Mouse (Mus musculus) heart, adult 2 months (tissue): ENCODE data around the gene Rsph6a. TPM values are rescaled to one million over a fixed set of nuclear protein-coding genes. Genes with fewer than 3 reads are reported as not detected.
A peak's percentile ranks its signal among the peaks of the same experiment; 100 is the strongest.
"Not testable (repeated sequence)": the region's sequence is repeated elsewhere in the genome, so short reads cannot be mapped to it uniquely, and the experiment has no call there.

Experiments used
- DNase-seq, 2 experiments: peaks; one replicate each; pipeline ENCODE4 v3.0.0; 2021
- H3K27ac ChIP-seq: fragments of 200-600 bp; 2 replicates; pipeline ENCODE4 v1.8.1; 2022
- H3K27me3 ChIP-seq: fragments of 200-500 bp; 2 replicates; pipeline ENCODE4 v1.6.1; 2012; ENCODE audit warnings: mild to moderate bottlenecking, low read length, inconsistent platforms, mixed read lengths; ENCODE audit not compliant: control insufficient read depth, insufficient read depth
- H3K36me3 ChIP-seq: fragments of 200-500 bp; 2 replicates; pipeline ENCODE4 v1.6.1; 2012; ENCODE audit warnings: low read length, inconsistent platforms; ENCODE audit not compliant: control insufficient read depth, insufficient read depth
- H3K4me1 ChIP-seq: fragments of 200-500 bp; 2 replicates; pipeline ENCODE4 v1.6.1; 2011; ENCODE audit warnings: low read length; ENCODE audit not compliant: control insufficient read depth, insufficient read depth
- H3K4me3 ChIP-seq: fragments of 200-600 bp; 2 replicates; pipeline ENCODE4 v1.8.1; 2022
- H3K79me2 ChIP-seq: fragments of 200-500 bp; replicated peaks from 2 replicates; pipeline ENCODE4 v1.6.1; 2012; ENCODE audit warnings: mild to moderate bottlenecking, inconsistent platforms, low read length, moderate library complexity, mixed read lengths; ENCODE audit not compliant: control insufficient read depth, insufficient read depth
- H3K9ac ChIP-seq: fragments of 200-500 bp; 2 replicates; pipeline ENCODE4 v1.6.1; 2012; ENCODE audit warnings: low read depth, mild to moderate bottlenecking, control low read depth, inconsistent platforms, low read length, mixed read lengths
- CTCF ChIP-seq: fragments of 200-600 bp; IDR thresholded peaks from 2 replicates; pipeline ENCODE4 v1.8.1; 2022; ENCODE audit warnings: antibody characterized with exemption, mild to moderate bottlenecking, moderate library complexity
- EP300 ChIP-seq: fragments of 200-500 bp; IDR thresholded peaks from 2 replicates; pipeline ENCODE4 v1.6.1; 2011; ENCODE audit warnings: low read depth, low read length, control low read depth; ENCODE audit not compliant: insufficient read depth
- POLR2A ChIP-seq: fragments of 200-500 bp; IDR thresholded peaks from 2 replicates; pipeline ENCODE4 v1.6.1; 2011; ENCODE audit warnings: mild to moderate bottlenecking, low read depth, low read length, control low read depth; ENCODE audit not compliant: insufficient read depth
- WGBS: fragments of 180-500 bp; shearing (Covaris S2); methylation state at CpG from one replicate; pipeline ENCODE4 v1.1.7; 2018; 5-methylcytosine and 5-hydroxymethylcytosine counted together
- intact Hi-C: fragments of 180-260 bp; cut with DNase I; formaldehyde crosslinking; loops from one replicate; pipeline ENCODE4 v1.15.1; 2025
- polyA plus RNA-seq: library from polyadenylated mRNA; depleted of rRNA; stranded (reverse); fragments of >200 nt; gene quantifications from 2 replicates; pipeline ENCODE4 v1.2.3, GENCODE M21; 2012
- total RNA-seq, 2 experiments: library from RNA; stranded (reverse); gene quantifications; 2 replicates each; pipeline ENCODE4 v1.2.3; 2021

Rsph6a gene
- total and polyA plus RNA-seq, 3 experiments = 0.06 TPM; not detected in 2

GRCm38 (mm10) chr7:19071024-19071423 lies 16.5 kb downstream of the Rsph6a start:
- WGBS = 46% methylated on average over 3 of the region's 3 CpGs
- DNase-seq = not testable (repeated sequence)
- intact Hi-C loops = loop anchor here (5.0 kb wide), 1 partner anchor 61 kb away; no protein-coding TSS in a partner anchor

GRCm38 (mm10) chr7:19073504-19073903 lies 19.0 kb downstream of the Rsph6a start:
- Histone ChIP-seq H3K27me3 (no peaks in the 10 kb centered on the region), H3K79me2 (no peaks in the 10 kb centered on the region), H3K36me3 (no peaks in the 10 kb centered on the region), H3K4me3 (no peak overlapping the region), H3K9ac (no peak overlapping the region), H3K27ac (no peak overlapping the region), H3K4me1 (peaks cover 7% of the 10 kb centered on the region)
- WGBS = 83% methylated on average over 9 of the region's 9 CpGs
- intact Hi-C loops = loop anchor here (5.0 kb wide), 1 partner anchor 59 kb away; no protein-coding TSS in a partner anchor
- peak; percentile 59 for TF ChIP-seq CTCF
- no peak for TF ChIP-seq POLR2A
- peak in 1 of 2 experiments; percentile 62 for DNase-seq

More at GRCm38 (mm10) chr7:19071024-19071423, 16.5 kb downstream of the Rsph6a start:
- not testable (repeated sequence) for H3K79me2 ChIP-seq, H3K27me3 ChIP-seq, H3K27ac ChIP-seq, H3K9ac ChIP-seq, H3K4me1 ChIP-seq, H3K4me3 ChIP-seq, H3K36me3 ChIP-seq
- TF ChIP-seq CTCF = peak; percentile 64

GRCm38 (mm10) chr7:19074494-19074893 lies 20.0 kb downstream of the Rsph6a start:
- Histone ChIP-seq H3K27me3 (no peaks in the 10 kb centered on the region), H3K36me3 (no peaks in the 10 kb centered on the region), H3K79me2 (no peaks in the 10 kb centered on the region), H3K4me1 (peaks cover 7% of the 10 kb centered on the region), H3K4me3 (no peak overlapping the region), H3K27ac (no peak overlapping the region), H3K9ac (no peak overlapping the region)
- 94% methylated on average over 6 of the region's 6 CpGs for WGBS
- no peak for TF ChIP-seq CTCF
- TF ChIP-seq EP300 = no peak
- intact Hi-C loops = loop anchor here (5.0 kb wide), 1 partner anchor 58 kb away; no protein-coding TSS in a partner anchor
- no peak for DNase-seq

GRCm38 (mm10) chr7:19075231-19075630 lies 20.7 kb downstream of the Rsph6a start:
- peak overlapping the region; percentile 48; the same call in 1 of the 2 replicates for H3K9ac ChIP-seq
- no peaks in the 10 kb centered on the region for H3K36me3 ChIP-seq
- intact Hi-C loops = no loop called here
- no peaks in the 10 kb centered on the region for H3K27me3 ChIP-seq
- WGBS = 46% methylated on average over 5 of the region's 5 CpGs
- peaks cover 7% of the 10 kb centered on the region for H3K4me1 ChIP-seq
- TF ChIP-seq CTCF (no peak), EP300 (no peak), POLR2A (no peak)
- peak in 1 of 2 experiments; percentile 17 for DNase-seq
- peak overlapping the region; percentile 74 for H3K27ac ChIP-seq
- H3K4me3 ChIP-seq = peak overlapping the region; percentile 75
- H3K79me2 ChIP-seq = no peaks in the 10 kb centered on the region

- 1% methylated on average over 54 of the region's 91 CpGs for WGBS
- no peak for TF ChIP-seq CTCF
- TF ChIP-seq POLR2A = peak; percentile 48; the same call in 1 of the 2 replicates
- 0 out of 2 replicates have a peak, but pooled peaks have one; percentile 26 for TF ChIP-seq EP300
- Histone ChIP-seq H3K9ac (peak within 1 kb of the TSS; percentile 88), H3K4me3 (peak within 1 kb of the TSS; percentile 75), H3K36me3 (no peaks in the 10 kb centered on the region), H3K27ac (peak within 1 kb of the TSS; percentile 74), H3K27me3 (no peaks in the 10 kb centered on the region), H3K79me2 (no peaks in the 10 kb centered on the region), H3K4me1 (peaks cover 7% of the 10 kb centered on the region)
- peak; percentile 93 to 95 for DNase-seq
- intact Hi-C loops = no loop called here
Observed at GRCm38 (mm10) chr7:19075723-19076585, 21.5 kb downstream of the Rsph6a start, which contains the start of gene Dmwd. Gene Dmwd (plus strand): TSS chr7:19076227.

- H3K36me3 ChIP-seq = no peaks in the 10 kb centered on the region
- peak overlapping the region; percentile 74 for H3K27ac ChIP-seq
- intact Hi-C loops = no loop called here
- WGBS = under 1% methylated on average over 21 of the region's 22 CpGs
- H3K79me2 ChIP-seq = no peaks in the 10 kb centered on the region
- peak; percentile 53 to 61 for DNase-seq
- H3K4me1 ChIP-seq = peaks cover 9% of the 10 kb centered on the region
- H3K4me3 ChIP-seq = peak overlapping the region; percentile 75
- no peaks in the 10 kb centered on the region for H3K27me3 ChIP-seq
- H3K9ac ChIP-seq = peak overlapping the region; percentile 88
- TF ChIP-seq EP300 (no peak), POLR2A (no peak), CTCF (no peak)
Observed at GRCm38 (mm10) chr7:19076586-19076991, 22.1 kb downstream of the Rsph6a start.
